Mouse (Mus musculus): Measurements from ENCODE around the gene Kif1b.
A peak's percentile ranks its signal among the peaks of the same experiment; 100 is the strongest.

Kif1b gene

GRCm38 (mm10) chr4:149144459-149144858 lies 163.0 kb downstream of the Kif1b start:
- DNase-seq (ENCODE audit: low read depth in 1 of 2, low spot score in 2 of 2): peak; percentile 49 to 75

DNA sequence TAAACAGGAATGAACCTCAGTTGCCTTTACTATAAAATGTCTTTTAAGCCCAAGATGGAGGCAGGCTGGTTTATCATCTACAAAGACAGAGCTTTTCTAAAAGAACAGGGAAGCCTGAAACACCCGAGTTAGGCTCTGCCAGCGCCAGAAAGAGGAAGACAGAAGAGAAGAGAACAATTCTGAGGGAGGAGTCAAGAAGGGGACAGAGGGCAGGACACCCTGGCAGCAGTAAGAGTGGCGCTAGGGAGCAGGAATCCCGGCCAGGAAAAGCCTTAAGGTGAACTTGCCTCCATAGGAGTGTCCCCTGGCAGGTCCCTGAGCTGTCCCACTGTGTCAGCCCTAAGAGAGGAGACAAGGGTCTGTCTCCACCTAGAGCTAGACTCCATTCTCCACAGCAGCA lies 163.9 kb downstream of the Kif1b start:
- no peak for DNase-seq (ENCODE audit: low read depth in 1 of 2, low spot score in 2 of 2)

- no peak for DNase-seq (ENCODE audit: low read depth in 1 of 2, low spot score in 2 of 2)
Measured at GRCm38 (mm10) chr4:149138515-149138914, 169.0 kb downstream of the Kif1b start.

DNA sequence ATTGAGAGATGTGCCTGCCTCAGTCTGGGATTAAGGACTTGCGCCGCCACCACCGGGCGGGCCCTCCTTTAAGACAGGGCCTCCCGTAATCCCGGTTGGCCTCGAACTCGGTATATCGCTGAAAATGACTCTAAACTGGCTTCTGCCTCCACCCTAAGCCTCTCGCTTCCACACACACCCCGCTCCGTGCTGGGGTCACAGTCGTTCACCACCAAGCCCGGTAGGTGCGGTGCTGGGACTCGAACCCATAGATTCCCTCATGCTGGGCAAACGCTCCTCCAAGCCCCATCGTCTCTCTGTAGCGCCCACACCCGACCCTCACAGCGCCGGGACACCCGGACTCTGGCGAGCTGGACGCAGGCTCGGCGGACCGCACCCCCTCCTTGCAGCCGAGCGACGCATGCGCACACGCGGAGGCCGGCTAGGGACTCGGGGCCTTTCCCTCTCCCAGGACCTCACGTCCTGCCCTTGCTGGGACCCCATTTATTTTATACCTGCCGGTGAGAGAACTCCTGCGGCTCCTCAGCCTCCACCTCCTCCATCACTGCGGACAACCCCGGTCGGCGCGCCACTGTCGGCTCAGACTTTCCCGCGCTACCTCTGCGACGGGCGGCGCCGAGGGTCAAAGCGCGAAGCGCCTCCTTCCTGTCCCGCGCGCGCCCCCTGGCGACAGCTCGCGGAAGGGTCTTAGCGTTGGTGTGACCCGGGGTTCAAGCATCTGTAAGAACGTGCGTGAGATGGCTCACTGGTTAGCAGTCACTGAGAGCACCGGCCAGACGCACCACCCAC lies 170.3 kb downstream of the Kif1b start, which contains the start of gene Cenps:
Gene Cenps, minus strand, starts transcription at position 648 of the 789 bp plus-strand sequence.
- DNase-seq (ENCODE audit: low read depth in 1 of 2, low spot score in 2 of 2): peak; percentile 43 to 81

GRCm38 (mm10) chr4:149136116-149136850 lies 171.2 kb downstream of the Kif1b start:
- no peak for DNase-seq (ENCODE audit: low read depth in 1 of 2, low spot score in 2 of 2)

DNA sequence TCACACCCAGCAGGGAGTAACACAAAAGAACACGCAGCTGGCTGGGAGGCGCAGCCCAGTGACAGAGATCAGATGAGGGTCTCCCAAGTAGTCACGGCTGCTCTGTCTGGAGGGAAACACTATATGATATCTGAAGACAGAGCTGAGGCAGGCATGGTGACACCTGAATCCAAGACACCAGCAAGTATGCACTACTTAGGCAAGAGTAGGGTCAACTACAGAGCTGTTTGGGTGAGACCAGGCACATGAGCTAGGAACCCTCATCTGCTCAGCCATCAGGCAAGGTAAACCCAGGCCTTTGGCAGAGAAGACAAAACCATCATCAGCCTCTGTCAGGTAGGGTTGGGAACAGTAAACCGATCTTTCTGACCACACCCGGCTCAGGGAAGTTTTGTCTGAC lies 174.1 kb downstream of the Kif1b start:
- DNase-seq (ENCODE audit: low read depth in 1 of 2, low spot score in 2 of 2): no peak

- DNase-seq (ENCODE audit: low read depth in 1 of 2, low spot score in 2 of 2): no peak
Measured at GRCm38 (mm10) chr4:149131789-149132565, 175.5 kb downstream of the Kif1b start.

DNA sequence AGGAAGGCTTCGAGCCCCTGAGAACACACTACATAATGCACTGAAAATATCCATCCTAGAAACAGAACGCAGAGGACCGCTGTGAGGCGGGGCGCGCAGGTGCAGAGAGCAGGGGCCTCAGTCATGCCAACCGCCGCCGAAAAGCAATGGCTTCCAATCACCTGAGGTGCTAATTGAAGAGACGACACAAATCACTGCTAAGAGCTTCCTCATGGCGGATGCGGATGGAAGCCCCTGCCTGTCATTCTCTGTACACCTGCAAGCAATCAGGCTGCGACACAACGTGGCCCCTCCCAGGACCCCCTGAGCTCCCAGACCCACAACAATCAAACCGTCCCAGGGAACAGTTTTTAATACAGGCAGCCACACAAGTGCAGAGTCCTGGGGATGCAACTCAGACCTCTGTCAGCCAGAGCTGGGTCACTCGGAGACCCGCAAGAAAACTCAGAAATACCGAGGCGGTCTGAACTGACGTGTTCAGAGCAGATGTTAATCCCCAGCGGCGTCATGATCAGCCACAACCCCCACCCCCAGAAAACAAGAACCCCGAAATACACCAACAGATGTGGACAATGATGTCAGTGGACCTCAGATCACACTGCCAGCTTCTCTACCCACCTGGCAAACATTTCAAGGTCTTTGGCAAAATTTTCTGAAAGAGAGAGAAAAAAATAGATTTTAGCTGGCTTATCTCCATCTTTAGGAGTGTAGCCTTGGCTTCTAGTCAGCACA lies 176.3 kb downstream of the Kif1b start:
- no peak for DNase-seq (ENCODE audit: low read depth in 1 of 2, low spot score in 2 of 2)

DNA sequence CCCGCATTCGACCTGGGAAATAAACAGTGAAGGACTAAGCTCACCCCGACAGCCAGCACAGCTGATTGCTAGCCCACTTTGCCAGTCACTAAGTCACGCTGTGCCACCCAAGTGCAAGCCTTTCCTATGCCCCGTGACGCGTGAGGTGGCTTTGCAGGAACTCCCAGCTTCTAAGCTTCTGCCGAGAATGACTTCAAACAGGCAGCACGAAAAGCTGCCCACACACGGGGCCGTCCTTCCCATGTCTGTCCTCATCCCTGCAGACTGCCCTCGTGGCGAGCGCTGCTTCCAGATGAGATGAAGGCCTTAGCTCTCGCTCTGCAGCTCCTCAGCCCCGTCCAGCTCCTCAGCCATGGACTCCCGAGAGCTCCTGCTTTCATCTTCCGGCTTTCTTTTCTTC lies 179.0 kb downstream of the Kif1b start:
- DNase-seq (ENCODE audit: low read depth in 1 of 2, low spot score in 2 of 2): no peak

- DNase-seq (ENCODE audit: low read depth in 1 of 2, low spot score in 2 of 2): no peak
Measured at GRCm38 (mm10) chr4:149126663-149127062, 180.8 kb downstream of the Kif1b start, which contains the start of gene Cort. Gene Cort (minus strand): TSS chr4:149126763.
